Mouse (Mus musculus): Measurements from ENCODE around the gene Sgtb.

DNA sequence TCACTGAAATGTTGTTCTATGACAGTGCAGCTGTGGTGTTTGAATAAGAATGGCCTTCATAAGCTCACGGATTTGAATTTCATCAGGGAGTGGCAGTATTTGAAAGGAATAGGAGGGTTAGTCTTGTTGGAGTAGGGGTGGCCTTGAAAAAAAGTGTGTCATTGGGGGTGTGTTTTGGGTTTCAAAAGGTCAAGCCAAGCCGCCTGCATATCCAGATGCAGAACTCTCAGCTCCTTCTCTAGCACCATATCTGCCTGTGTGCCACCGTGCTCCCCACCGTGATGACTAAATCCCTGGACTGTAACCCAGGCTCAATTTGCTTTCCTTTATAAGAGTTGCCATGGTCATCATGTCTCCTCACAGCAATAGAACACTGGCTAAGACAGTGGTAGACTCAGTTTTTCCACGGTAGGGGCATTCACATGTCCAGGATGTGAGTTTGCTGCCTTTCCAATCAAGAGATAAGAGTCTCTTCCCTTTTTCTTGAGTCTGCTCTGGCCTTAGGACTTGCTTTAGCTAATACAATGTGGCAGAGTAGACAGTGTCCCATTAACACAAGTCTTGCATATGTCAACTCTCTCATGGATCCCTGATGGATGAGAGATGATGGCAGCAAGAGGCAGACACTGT is 7.8 kb upstream of the Sgtb start:
- TF ChIP-seq ZC3H11A (IDR thresholded peaks at IDR 0.05; ENCODE audit: borderline replicate concordance, low read depth, low read length) (no peak), CHD2 (IDR thresholded peaks at IDR 0.05; ENCODE audit: low read depth, low read length) (no peak), MAFK (IDR thresholded peaks at IDR 0.05; ENCODE audit: insufficient read depth, low read depth, low read length) (no peak), HCFC1 (IDR thresholded peaks at IDR 0.05; ENCODE audit: borderline replicate concordance, insufficient read depth, low read length) (no peak)
